Comparison of ENCODE assay signal across 8 mouse cellular contexts in the genomic region with DNA sequence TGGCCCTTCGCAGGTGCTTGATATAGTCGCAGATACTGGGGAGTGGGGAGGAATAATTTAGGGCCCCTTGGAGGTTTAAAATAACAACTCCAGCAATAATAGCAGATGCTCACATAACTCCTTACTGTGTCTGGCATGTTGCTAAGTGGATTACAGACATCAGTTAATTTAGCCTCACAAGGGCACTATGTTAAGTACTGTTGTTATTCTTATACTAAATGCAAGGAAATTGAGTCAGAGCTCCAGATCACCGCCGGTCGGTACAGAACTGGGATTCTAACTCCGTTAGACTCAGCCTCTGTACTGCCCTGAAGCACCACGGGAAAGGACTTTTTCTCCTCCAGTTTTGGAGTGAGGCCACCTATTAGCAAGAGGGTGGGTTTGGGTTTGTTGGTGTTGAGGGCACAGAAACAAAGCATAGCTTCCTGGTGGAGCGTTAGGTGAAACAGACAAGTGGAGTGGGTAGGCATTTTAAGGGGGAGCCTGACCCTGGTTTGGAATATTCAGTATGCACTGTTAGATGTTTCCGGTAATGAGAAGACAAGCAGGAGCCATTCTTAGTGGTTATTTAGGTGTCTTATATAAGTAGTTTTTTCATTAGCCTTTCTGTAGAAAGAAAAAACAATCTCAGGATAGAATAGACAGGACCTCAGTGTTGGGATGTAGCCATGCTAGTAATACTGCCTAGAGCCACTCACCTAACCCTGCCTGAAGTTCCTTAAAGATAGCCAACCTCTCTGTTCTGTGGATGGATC. TPM values are rescaled to one million over a fixed set of nuclear protein-coding genes. Genes with fewer than 3 reads are reported as not detected.
DNase-seq lines count a peak whose midpoint lies in the region; ATAC-seq and TF ChIP-seq lines count a peak whose summit lies in the region.

No protein-coding gene starts in this region.

- peak overlapping the region; percentile 99 for H3K9ac ChIP-seq in hindbrain, postnatal 0 days (replicated peaks; ENCODE audit: low read length)
- peak overlapping the region; percentile 89; the same call in 1 of the 2 replicates for H3K9ac ChIP-seq in midbrain, embryonic 15.5 days

- intact Hi-C loops in heart, postnatal 36 days (cut with DNase I), result loop anchor here (2.0 to 10.0 kb wide), 2 partner anchors 17 to 221 kb away; a partner anchor contains a TSS

- peak overlapping the region; percentile 88 for H3K4me3 ChIP-seq in heart, embryonic 10.5 days
- peak overlapping the region; percentile 95 for H3K4me3 ChIP-seq in embryonic facial prominence, embryonic 10.5 days
- peak overlapping the region; percentile 88 for H3K4me3 ChIP-seq in hindbrain, postnatal 0 days (ENCODE audit: low read length)
- peak overlapping the region; percentile 93 for H3K4me3 ChIP-seq in midbrain, embryonic 15.5 days

- no peak for ATAC-seq in hindbrain, postnatal 0 days
- ATAC-seq in midbrain, embryonic 15.5 days (replicated peaks), result no peak
- no peak for ATAC-seq in frontal cortex, adult (ENCODE audit: low TSS enrichment)

- no peak for TF ChIP-seq CTCF in hindbrain, postnatal 0 days (IDR thresholded peaks at IDR 0.05; ENCODE audit: low read depth)

- no peak for DNase-seq in heart, embryonic 10.5 days (ENCODE audit: low spot score)
- no peak for DNase-seq in heart, postnatal 36 days
- DNase-seq in embryonic facial prominence, embryonic 10.5 days (ENCODE audit: low spot score), result no peak
- peak; percentile 25 for DNase-seq in hindbrain, postnatal 0 days (ENCODE audit: low spot score)
- DNase-seq in right cerebral cortex, postnatal 25 days, result no peak
- DNase-seq in gastrocnemius, adult 18-20 months (ENCODE audit: low spot score), result no peak

- H3K27ac ChIP-seq in heart, embryonic 10.5 days, result peak overlapping the region; percentile 99
- H3K27ac ChIP-seq in embryonic facial prominence, embryonic 10.5 days (replicated peaks), result peak overlapping the region; percentile 100; the same call in 1 of the 2 replicates
- peak overlapping the region; percentile 100; the same call in 1 of the 2 replicates for H3K27ac ChIP-seq in hindbrain, postnatal 0 days
- peak overlapping the region; percentile 98; the same call in 1 of the 2 replicates for H3K27ac ChIP-seq in midbrain, embryonic 15.5 days

- 61% methylated on average over 9 of the region's 9 CpGs for WGBS in heart, embryonic 10.5 days
- 67% methylated on average over 9 of the region's 9 CpGs for WGBS in embryonic facial prominence, embryonic 10.5 days
- 33% methylated on average over 9 of the region's 9 CpGs for WGBS in hindbrain, postnatal 0 days
- 50% methylated on average over 9 of the region's 9 CpGs for WGBS in midbrain, embryonic 15.5 days

- 0 out of 2 replicates have a peak, but pooled peaks cover 5% of the 10 kb centered on the region for H3K36me3 ChIP-seq in heart, embryonic 10.5 days
- peaks cover 21% of the 10 kb centered on the region for H3K36me3 ChIP-seq in embryonic facial prominence, embryonic 10.5 days (replicated peaks)
- no peaks in the 10 kb centered on the region for H3K36me3 ChIP-seq in hindbrain, postnatal 0 days (ENCODE audit: insufficient read depth, low read length)
- no peaks in the 10 kb centered on the region for H3K36me3 ChIP-seq in midbrain, embryonic 15.5 days (replicated peaks)

- H3K4me1 ChIP-seq in heart, embryonic 10.5 days, result peaks cover 63% of the 10 kb centered on the region
- H3K4me1 ChIP-seq in embryonic facial prominence, embryonic 10.5 days, result peaks cover 64% of the 10 kb centered on the region
- peaks cover 27% of the 10 kb centered on the region for H3K4me1 ChIP-seq in hindbrain, postnatal 0 days (ENCODE audit: insufficient read depth, low read length)
- peaks cover 56% of the 10 kb centered on the region for H3K4me1 ChIP-seq in midbrain, embryonic 15.5 days

- H3K4me2 ChIP-seq in hindbrain, postnatal 0 days (ENCODE audit: low read depth, low read length), result peak overlapping the region; percentile 92
- H3K4me2 ChIP-seq in midbrain, embryonic 15.5 days, result peak overlapping the region; percentile 82

- H3K9me3 ChIP-seq in heart, embryonic 10.5 days, result no peaks in the 10 kb centered on the region
- H3K9me3 ChIP-seq in embryonic facial prominence, embryonic 10.5 days, result no peaks in the 10 kb centered on the region
- H3K9me3 ChIP-seq in hindbrain, postnatal 0 days (ENCODE audit: low read length), result no peaks in the 10 kb centered on the region
- no peaks in the 10 kb centered on the region for H3K9me3 ChIP-seq in midbrain, embryonic 15.5 days

- no peaks in the 10 kb centered on the region for H3K27me3 ChIP-seq in heart, embryonic 10.5 days (ENCODE audit: insufficient read depth, poor library complexity, severe bottlenecking)
- no peaks in the 10 kb centered on the region for H3K27me3 ChIP-seq in embryonic facial prominence, embryonic 10.5 days (replicated peaks; ENCODE audit: low read depth, poor library complexity, severe bottlenecking)
- H3K27me3 ChIP-seq in hindbrain, postnatal 0 days (ENCODE audit: insufficient read depth, low read length), result no peaks in the 10 kb centered on the region
- no peaks in the 10 kb centered on the region for H3K27me3 ChIP-seq in midbrain, embryonic 15.5 days (replicated peaks)

RNA-seq across cellular contexts. Expression of a gene that starts 4.7 kb away (rescaled TPM):
- polyA plus RNA-seq in heart, embryonic 10.5 days (2016; fragmentation: Nextera tagmentation; extraction: Ambion mirVana), result 160 and 178 TPM in 2 replicates
- 100 to 1,000 TPM; 206 to 209 TPM for total RNA-seq in heart, postnatal 36 days (2021)
- polyA plus RNA-seq in embryonic facial prominence, embryonic 10.5 days (2016; fragmentation: Nextera tagmentation; extraction: Ambion mirVana), result 208 and 232 TPM in 2 replicates
- total RNA-seq in hindbrain, postnatal 0 days (2014; rRNA removed), result 50.7 and 57.2 TPM in 2 replicates
- 112 and 116 TPM in 2 replicates for polyA plus RNA-seq in hindbrain, postnatal 0 days (2015; fragmentation: Nextera tagmentation; extraction: Ambion mirVana)
- polyA plus RNA-seq in midbrain, embryonic 15.5 days (2015; fragmentation: Nextera tagmentation; extraction: Ambion mirVana), result 103 and 107 TPM in 2 replicates
- 10 to 100 TPM; 66.9 to 86.5 TPM for total RNA-seq in gastrocnemius, adult 18-20 months (2021)
